Mouse (Mus musculus) lung, adult 2 months (tissue): ENCODE results near the gene Mrtfa.

Source experiments
- CTCF ChIP-seq: fragments of 200-500 bp; IDR thresholded peaks from 2 replicates; pipeline ENCODE4 v1.5.1; 2011; ENCODE audit warnings: mild to moderate bottlenecking, low read length, control low read depth; ENCODE audit not compliant: insufficient read depth
- POLR2A ChIP-seq: fragments of 200-500 bp; IDR thresholded peaks from 2 replicates; pipeline ENCODE4 v1.6.1; 2011; ENCODE audit warnings: low read depth, mild to moderate bottlenecking, control low read depth, low read length, borderline replicate concordance; ENCODE audit errors: extremely low read depth

- TF ChIP-seq CTCF (no peak), POLR2A (no peak)
These were observed 91.9 kb downstream of the Mrtfa start for GRCm38 (mm10) chr15:81098689-81099088.
